Mouse (Mus musculus) intestine, embryonic 14.5 days (tissue): ENCODE measurements at regions not wholly inside any gene's neighbourhood (a gene's known extent, or its start where the extent isn't known, plus 50 kb on each side); places are given as distances from the start of the nearest gene placed in this dataset.

Source experiments
- ATAC-seq: fragments of 200-750 bp; cut with Nextera tagmentation; replicated peaks from 2 replicates; pipeline ENCODE4 v1.8.0; 2017; ENCODE audit warnings: low read depth, moderate number of reproducible peaks, moderate TSS enrichment, moderate library complexity; ENCODE audit not compliant: low FRiP score, low TSS enrichment
- DNase-seq: peaks from one replicate; pipeline ENCODE4 v3.0.0-alpha.2; 2018; ENCODE audit warnings: low spot score
- H3K27ac ChIP-seq: fragments of 300-500 bp; sonication (generic); 2 replicates; pipeline ENCODE4 v1.5.1; 2014; ENCODE audit warnings: low read depth, mild to moderate bottlenecking, control low read depth
- H3K27me3 ChIP-seq: fragments of 300-500 bp; sonication (generic); replicated peaks from 2 replicates; pipeline ENCODE4 v1.6.1; 2014; ENCODE audit warnings: low read length, control low read depth; ENCODE audit not compliant: control insufficient read depth, insufficient read depth
- H3K36me3 ChIP-seq: fragments of 300-500 bp; sonication (generic); 2 replicates; pipeline ENCODE4 v1.6.1; 2014; ENCODE audit warnings: low read length, control low read depth; ENCODE audit not compliant: control insufficient read depth, insufficient read depth
- H3K4me1 ChIP-seq: fragments of 300-500 bp; sonication (generic); replicated peaks from 2 replicates; pipeline ENCODE4 v1.6.1; 2014; ENCODE audit warnings: low read length, control low read depth, mixed read lengths; ENCODE audit not compliant: control insufficient read depth, insufficient read depth
- H3K4me2 ChIP-seq: fragments of 300-500 bp; sonication (generic); 2 replicates; pipeline ENCODE4 v1.6.1; 2014; ENCODE audit warnings: low read length
- H3K4me3 ChIP-seq: fragments of 300-500 bp; sonication (generic); 2 replicates; pipeline ENCODE4 v1.5.1; 2014; ENCODE audit warnings: low read depth, low read length, control low read depth, mixed read lengths
- H3K9ac ChIP-seq: fragments of 300-500 bp; sonication (generic); 2 replicates; pipeline ENCODE4 v1.6.1; 2014; ENCODE audit warnings: mild to moderate bottlenecking, low read length
- H3K9me3 ChIP-seq: fragments of 300-500 bp; sonication (generic); 2 replicates; pipeline ENCODE4 v1.6.1; 2016; ENCODE audit warnings: low read length, control low read depth; ENCODE audit not compliant: control insufficient read depth
- WGBS: fragments of 180-500 bp; shearing (Covaris S2); extraction: QIAGEN DNeasy Blood & Tissue Kit; methylation state at CpG from one replicate; pipeline ENCODE4 v1.1.7; 2014; 5-methylcytosine and 5-hydroxymethylcytosine counted together

DNA sequence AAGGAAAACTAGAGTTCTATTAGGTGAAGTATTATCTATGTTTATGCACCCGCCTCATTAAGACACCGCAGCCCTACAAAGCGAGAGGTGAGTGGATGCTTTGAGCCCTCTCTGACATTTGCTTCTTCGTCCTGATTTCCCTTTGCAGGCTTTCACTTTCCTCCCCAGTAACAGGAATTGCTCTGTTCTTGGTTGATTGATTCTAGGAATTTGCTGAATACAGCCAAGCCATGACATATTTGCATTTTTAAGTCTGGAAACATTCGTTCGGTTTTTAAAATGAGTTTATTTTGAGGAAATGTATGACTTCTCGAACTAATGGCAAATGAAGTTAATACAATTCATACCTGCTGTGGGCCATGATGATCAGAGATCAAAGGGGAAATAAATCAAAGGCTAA is 246.5 kb upstream of the Prkcq start:
- H3K27me3 ChIP-seq = no peaks in the 10 kb centered on the region
- no peak overlapping the region for H3K4me3 ChIP-seq
- no peaks in the 10 kb centered on the region for H3K36me3 ChIP-seq
- no peak for DNase-seq
- H3K4me2 ChIP-seq = no peak overlapping the region
- ATAC-seq = no peak
- no peak overlapping the region for H3K27ac ChIP-seq
- H3K9ac ChIP-seq = no peak overlapping the region
- no peaks in the 10 kb centered on the region for H3K4me1 ChIP-seq
- WGBS = 57% methylated on average over 7 of the region's 7 CpGs
- no peaks in the 10 kb centered on the region for H3K9me3 ChIP-seq

DNA sequence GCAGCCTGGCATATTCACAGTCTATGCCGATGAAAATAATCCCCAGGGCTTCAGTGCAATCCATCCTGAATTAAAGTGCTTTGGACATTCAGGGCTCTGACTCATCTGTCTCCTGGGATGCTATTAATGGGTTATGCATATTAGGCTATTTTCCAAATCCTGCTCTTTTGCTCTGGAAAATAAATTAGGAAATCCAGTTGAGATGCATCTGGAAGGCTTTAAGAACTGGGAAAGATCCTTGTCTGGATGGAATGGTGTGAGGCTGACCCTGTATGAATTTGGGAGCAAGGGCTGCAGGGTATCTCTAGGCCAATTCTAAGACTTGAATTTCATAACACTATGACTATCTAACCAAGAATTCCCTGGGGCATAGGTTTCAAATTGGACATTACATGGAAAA is 234.5 kb upstream of the Prkcq start:
- no peak overlapping the region for H3K4me3 ChIP-seq
- no peaks in the 10 kb centered on the region for H3K4me1 ChIP-seq
- 59% methylated on average over 1 of the region's 1 CpGs for WGBS
- ATAC-seq = no peak
- H3K27me3 ChIP-seq = no peaks in the 10 kb centered on the region
- H3K27ac ChIP-seq = no peak overlapping the region
- no peaks in the 10 kb centered on the region for H3K9me3 ChIP-seq
- H3K9ac ChIP-seq = no peak overlapping the region
- no peak for DNase-seq
- H3K36me3 ChIP-seq = no peaks in the 10 kb centered on the region
- no peak overlapping the region for H3K4me2 ChIP-seq

DNA sequence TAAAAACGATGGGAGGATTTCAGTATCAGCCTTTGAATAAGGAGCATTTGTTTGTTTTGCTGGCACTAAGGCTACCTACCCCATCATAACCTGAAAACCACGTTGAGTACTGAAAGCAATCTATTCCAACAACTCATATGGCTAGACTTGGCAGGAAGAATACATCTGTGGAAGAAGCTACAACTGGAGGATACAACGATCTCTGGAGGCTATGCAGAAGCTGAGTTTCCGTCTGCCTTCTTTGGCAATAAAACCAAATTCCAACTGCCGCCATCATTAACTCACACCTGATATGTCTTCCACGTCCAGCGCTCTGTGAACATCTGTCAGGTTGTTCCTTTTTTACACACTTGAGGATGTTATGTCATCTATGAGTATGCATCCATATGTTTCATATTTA is 206.7 kb upstream of the Prkcq start:
- WGBS = 78% methylated on average over 7 of the region's 7 CpGs
- Histone ChIP-seq H3K27ac (no peak overlapping the region), H3K36me3 (no peaks in the 10 kb centered on the region), H3K9me3 (no peaks in the 10 kb centered on the region), H3K27me3 (no peaks in the 10 kb centered on the region), H3K4me2 (no peak overlapping the region), H3K4me1 (no peaks in the 10 kb centered on the region), H3K9ac (no peak overlapping the region), H3K4me3 (no peak overlapping the region)
- DNase-seq (no peak), ATAC-seq (no peak)

DNA sequence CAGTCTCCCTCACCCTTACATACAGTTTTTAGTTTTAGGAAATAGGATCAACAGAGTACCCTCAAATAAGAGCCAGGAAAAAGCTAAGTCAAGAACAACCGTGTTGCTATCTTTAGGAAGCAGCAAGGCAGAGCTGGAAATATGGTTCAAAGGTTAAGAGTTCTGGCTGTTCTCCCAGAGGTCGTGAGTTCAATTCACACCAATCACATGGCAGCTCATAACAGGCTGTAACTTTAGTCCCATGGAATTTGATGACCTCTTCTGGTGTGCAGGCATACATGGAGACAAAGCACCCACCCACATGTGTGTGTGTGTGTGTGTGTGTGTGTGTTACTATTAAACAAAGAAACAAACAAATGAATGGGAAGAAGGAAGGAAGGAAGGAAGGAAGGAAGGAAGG is 205.0 kb upstream of the Prkcq start:
- no peak overlapping the region for H3K4me2 ChIP-seq
- no peaks in the 10 kb centered on the region for H3K4me1 ChIP-seq
- H3K27ac ChIP-seq = no peak overlapping the region
- no peaks in the 10 kb centered on the region for H3K36me3 ChIP-seq
- no peaks in the 10 kb centered on the region for H3K27me3 ChIP-seq
- WGBS = 55% methylated on average over 2 of the region's 2 CpGs
- H3K4me3 ChIP-seq = no peak overlapping the region
- no peaks in the 10 kb centered on the region for H3K9me3 ChIP-seq
- ATAC-seq (no peak), DNase-seq (no peak)
- H3K9ac ChIP-seq = no peak overlapping the region

DNA sequence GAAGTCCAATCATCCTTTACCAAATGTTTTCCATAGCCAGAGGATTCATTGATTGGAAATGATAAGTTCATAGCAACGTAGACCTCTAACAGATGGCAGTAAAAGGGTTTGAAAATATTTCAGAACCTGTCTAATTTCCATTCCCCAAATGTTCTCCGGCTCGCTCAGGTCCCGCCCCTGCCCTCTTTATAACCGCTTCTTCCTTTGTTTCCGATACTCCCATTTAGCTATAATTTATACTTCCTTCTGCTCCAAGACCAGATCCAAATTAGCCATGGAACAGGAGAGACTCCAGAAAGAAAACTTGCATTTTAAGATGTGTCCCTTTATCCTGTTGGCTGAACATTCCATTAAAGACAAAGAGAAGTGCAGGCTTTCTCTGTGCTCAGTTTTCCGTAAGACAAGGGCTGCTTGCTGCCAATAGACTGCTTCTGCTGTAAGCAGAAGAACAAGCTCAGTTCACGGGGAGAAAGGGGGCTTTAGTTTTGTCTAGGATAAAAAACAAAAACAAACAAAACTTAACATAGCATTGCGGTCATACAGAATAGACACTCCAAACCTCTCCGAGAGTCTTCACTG is 202.7 kb upstream of the Prkcq start:
- no peak overlapping the region for H3K9ac ChIP-seq
- 79% methylated on average over 10 of the region's 10 CpGs for WGBS
- DNase-seq (no peak), ATAC-seq (no peak)
- H3K4me3 ChIP-seq = no peak overlapping the region
- H3K27ac ChIP-seq = no peak overlapping the region
- no peaks in the 10 kb centered on the region for H3K4me1 ChIP-seq
- no peaks in the 10 kb centered on the region for H3K27me3 ChIP-seq
- no peaks in the 10 kb centered on the region for H3K36me3 ChIP-seq
- H3K4me2 ChIP-seq = no peak overlapping the region
- no peaks in the 10 kb centered on the region for H3K9me3 ChIP-seq

DNA sequence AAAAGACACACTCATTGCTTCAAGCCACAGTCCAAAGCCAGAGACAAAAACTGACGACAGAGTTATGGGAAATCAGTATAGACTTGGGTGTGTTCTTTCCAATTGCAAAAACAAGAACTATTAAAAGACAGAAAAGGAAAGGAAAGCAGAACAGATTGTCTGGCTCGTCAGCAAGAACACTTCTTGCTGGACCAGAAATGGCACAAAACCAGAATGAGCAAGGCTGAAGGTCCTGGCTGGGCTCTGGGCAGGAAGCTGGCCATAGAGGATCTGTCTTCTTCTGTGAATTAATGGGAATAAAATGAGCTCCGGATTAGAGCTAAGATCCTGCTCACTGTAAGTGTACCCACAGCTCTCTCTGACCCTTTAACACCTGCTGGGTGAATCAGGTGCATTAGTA is 199.9 kb upstream of the Prkcq start:
- Histone ChIP-seq H3K9ac (no peak overlapping the region), H3K4me1 (no peaks in the 10 kb centered on the region), H3K27me3 (no peaks in the 10 kb centered on the region), H3K36me3 (no peaks in the 10 kb centered on the region), H3K27ac (no peak overlapping the region), H3K9me3 (no peaks in the 10 kb centered on the region), H3K4me3 (no peak overlapping the region), H3K4me2 (no peak overlapping the region)
- no peak for ATAC-seq
- 63% methylated on average over 3 of the region's 3 CpGs for WGBS
- no peak for DNase-seq

DNA sequence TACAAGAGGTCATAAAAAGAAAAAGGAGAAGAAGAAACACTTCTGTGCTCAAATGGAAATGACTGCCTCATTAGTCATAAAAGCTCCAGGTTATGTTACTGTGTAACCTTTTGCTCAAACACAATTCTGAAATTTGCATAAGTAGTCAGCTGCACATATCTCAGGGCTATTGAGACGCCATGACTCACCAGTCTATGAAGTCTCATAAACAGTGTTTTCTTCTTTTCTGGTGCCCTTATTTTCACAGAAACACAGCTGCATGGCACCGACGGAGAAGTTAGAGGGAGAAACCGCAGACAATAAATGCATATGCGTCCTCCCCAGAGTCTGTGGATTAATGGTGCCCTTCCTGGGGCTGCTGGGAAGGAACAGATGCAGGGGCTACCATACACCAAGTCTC is 193.1 kb upstream of the Prkcq start:
- 76% methylated on average over 5 of the region's 5 CpGs for WGBS
- ATAC-seq = no peak
- Histone ChIP-seq H3K27me3 (no peaks in the 10 kb centered on the region), H3K4me1 (no peaks in the 10 kb centered on the region), H3K9ac (no peak overlapping the region), H3K9me3 (no peaks in the 10 kb centered on the region), H3K4me3 (no peak overlapping the region), H3K4me2 (no peak overlapping the region), H3K27ac (no peak overlapping the region), H3K36me3 (no peaks in the 10 kb centered on the region)
- no peak for DNase-seq

DNA sequence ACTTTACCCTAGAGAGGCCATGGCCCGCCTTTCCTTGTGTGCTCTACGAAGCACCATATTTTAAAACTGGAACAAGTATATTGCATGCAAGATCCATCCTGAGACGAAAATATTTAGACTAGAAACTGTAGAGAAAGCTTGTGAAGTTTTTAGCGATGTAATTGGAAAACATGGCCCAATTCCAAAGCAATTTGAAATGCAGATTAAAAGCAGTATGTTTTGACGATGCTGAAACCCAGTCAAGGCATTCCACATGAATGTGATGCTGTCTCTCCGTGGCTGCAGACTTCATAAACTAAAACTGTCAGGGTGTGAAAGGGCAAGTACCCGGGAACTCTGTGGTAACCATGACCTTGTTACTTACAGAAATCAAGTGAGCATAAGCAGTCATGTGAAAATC is 185.8 kb upstream of the Prkcq start:
- Histone ChIP-seq H3K4me3 (no peak overlapping the region), H3K9me3 (no peaks in the 10 kb centered on the region), H3K4me2 (no peak overlapping the region), H3K36me3 (no peaks in the 10 kb centered on the region), H3K27me3 (no peaks in the 10 kb centered on the region), H3K4me1 (no peaks in the 10 kb centered on the region), H3K9ac (no peak overlapping the region), H3K27ac (no peak overlapping the region)
- 67% methylated on average over 7 of the region's 7 CpGs for WGBS
- DNase-seq (no peak), ATAC-seq (no peak)

DNA sequence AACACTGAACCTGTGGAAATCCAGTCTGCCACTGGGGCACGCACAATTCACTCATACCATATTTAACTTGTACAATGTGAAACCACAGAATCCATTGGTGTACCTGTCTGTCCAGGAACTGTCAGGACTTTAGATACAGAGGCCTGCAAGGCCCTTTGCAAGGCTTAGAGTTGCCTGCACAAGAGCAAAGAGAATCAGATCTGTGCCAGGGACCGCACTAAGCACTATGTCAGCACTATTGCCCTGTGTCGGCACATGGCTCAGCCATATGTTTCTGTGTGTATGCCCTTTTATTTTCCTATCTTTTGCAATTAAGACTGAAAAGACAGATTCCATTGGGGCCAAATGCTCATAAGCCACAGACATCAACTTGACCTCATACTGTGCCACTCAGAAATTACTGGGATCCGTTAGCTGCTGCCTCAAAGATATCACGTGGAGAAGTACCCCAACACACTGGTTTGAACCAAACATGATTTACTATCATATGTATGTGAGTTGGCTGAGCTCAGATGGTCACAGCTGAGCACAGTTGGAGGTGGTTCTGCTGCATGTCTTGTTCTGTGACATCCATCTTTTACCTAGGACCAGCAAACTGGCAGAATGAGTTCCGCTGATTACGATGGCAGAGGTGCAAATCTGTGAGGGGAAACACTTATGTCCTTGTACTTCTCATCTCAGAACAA is 181.7 kb upstream of the Prkcq start:
- H3K4me1 ChIP-seq = no peaks in the 10 kb centered on the region
- 87% methylated on average over 7 of the region's 7 CpGs for WGBS

More for the DNA sequence above, 181.7 kb upstream of the Prkcq start:
- no peak overlapping the region for H3K4me2 ChIP-seq
- DNase-seq (no peak), ATAC-seq (no peak)
- H3K27me3 ChIP-seq = no peaks in the 10 kb centered on the region
- H3K4me3 ChIP-seq = no peak overlapping the region
- H3K9ac ChIP-seq = no peak overlapping the region
- H3K9me3 ChIP-seq = no peaks in the 10 kb centered on the region
- H3K27ac ChIP-seq = no peak overlapping the region
- H3K36me3 ChIP-seq = no peaks in the 10 kb centered on the region
